Mouse (Mus musculus) fat pad, adult 2 months (tissue): Measurements from ENCODE around the gene Cldn7.
"Not testable (repeated sequence)": the region's sequence is repeated elsewhere in the genome, so short reads cannot be mapped to it uniquely, and the experiment has no call there.

Source experiments
- DNase-seq: peaks from one replicate; pipeline ENCODE4 v3.0.0-alpha.2; 2011; ENCODE audit warnings: low read depth, low spot score; ENCODE audit errors: extremely low read depth

The Cldn7 gene

GRCm38 (mm10) chr11:69964650-69965270 lies at the start of gene Cldn7:
Cldn7 (plus strand) TSS chr11:69964779.
- DNase-seq, result no peak

- DNase-seq, result no peak
These were observed 49.6 kb upstream of the Cldn7 start for GRCm38 (mm10) chr11:69914917-69915430.

GRCm38 (mm10) chr11:69915667-69916627 lies 48.6 kb upstream of the Cldn7 start:
- DNase-seq, result no peak

- DNase-seq, result not testable (repeated sequence)
These were observed 47.8 kb upstream of the Cldn7 start for GRCm38 (mm10) chr11:69916652-69917378.

- DNase-seq, result no peak
These were observed 47.1 kb upstream of the Cldn7 start for GRCm38 (mm10) chr11:69917379-69917948.

DNA sequence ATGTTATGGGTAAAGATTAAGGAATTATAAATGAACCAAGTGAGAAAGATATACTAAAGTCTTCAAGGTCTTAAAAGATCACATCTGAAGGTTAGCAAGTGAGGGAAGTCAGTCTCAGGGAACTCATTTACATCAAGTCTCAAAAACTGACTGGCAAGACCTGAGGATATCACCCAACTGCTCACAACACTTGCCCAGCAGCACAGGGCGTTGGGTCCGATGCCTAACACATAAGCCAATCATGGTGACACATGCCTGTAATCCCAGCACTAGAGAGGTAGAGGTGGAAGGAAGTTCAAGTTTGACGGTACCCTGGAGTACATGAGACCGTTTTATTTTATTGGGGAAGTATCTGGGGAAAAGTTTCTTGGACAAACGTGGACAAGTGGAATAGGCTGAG lies 46.5 kb upstream of the Cldn7 start:
- DNase-seq, result no peak

GRCm38 (mm10) chr11:69919053-69919452 lies 45.5 kb upstream of the Cldn7 start:
- no peak for DNase-seq

DNA sequence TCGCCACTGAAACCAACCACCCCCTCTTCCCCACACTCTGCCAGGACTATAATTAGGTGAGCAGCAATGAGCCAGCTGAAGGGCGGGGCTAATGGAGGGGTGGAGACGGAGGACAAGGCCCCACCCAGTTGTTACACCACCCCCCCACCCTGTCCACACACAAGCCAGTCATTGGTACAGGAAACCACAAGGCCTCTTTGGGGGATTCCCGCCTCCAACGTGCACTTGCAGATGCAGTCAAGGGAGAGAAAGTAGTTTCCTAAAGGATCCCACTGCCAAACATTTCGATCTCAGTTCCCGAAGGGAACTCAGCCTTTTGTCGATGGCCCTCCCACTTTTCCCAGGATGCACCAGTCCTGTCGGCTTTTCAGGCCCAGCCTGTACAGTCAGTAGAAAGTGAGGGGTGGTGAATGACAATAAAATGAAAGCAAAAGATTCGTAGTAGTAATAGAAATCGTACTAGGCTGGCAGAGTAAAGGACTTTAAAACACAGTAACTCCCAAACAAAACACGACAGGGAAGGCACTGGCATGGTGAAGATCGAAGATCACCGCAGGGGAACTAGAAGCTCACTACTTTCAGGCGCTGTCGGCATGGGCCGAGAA lies 44.8 kb upstream of the Cldn7 start:
- DNase-seq, result peak; percentile 74

GRCm38 (mm10) chr11:69920266-69921031 lies 44.1 kb upstream of the Cldn7 start:
- no peak for DNase-seq

- DNase-seq, result peak; percentile 99
These were observed 43.2 kb upstream of the Cldn7 start, which contains the start of gene Eif5a for GRCm38 (mm10) chr11:69921114-69922011. Eif5a (minus strand) TSS chr11:69921958.

GRCm38 (mm10) chr11:69922012-69922756 lies 42.4 kb upstream of the Cldn7 start:
- DNase-seq, result no peak

DNA sequence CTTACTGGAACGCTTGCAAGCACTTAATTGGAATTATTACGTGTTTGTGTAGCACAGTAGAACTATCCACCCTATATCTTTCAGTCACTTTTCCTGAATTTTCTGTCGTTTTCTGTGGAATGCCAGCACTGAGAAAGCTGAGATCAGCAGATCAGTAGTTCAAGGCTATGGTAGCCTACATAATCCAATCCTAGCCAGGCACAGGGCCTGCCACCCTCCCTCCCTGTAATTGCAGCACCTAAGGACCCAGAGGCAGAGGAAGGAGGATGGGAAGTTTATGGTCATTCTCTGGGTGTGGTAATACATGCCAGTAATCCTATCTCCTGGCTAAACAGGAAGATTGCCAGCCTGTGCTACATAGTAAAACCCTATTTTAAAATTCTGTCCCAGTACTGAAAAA lies 41.8 kb upstream of the Cldn7 start:
- no peak for DNase-seq

DNA sequence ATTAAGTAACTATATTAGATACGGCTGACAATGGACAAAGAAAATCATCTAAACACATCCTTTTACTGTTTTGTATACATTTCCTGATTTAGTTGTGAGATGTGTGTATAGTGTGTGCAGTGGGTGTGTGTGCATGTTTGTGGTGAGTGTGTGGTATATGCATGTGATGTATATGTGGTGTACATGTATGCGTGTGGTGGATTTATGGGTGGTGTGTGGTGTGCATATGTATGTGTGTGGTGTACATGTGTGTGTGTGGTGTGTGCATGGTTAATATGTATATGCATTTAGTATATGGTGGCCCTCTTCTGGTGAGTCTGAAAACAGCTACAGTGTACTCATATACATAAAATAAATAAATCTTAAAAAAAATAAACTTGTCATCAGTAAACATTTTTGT lies 37.1 kb upstream of the Cldn7 start:
- DNase-seq, result no peak

- DNase-seq, result no peak
These were observed 34.9 kb upstream of the Cldn7 start for GRCm38 (mm10) chr11:69929712-69930111.

DNA sequence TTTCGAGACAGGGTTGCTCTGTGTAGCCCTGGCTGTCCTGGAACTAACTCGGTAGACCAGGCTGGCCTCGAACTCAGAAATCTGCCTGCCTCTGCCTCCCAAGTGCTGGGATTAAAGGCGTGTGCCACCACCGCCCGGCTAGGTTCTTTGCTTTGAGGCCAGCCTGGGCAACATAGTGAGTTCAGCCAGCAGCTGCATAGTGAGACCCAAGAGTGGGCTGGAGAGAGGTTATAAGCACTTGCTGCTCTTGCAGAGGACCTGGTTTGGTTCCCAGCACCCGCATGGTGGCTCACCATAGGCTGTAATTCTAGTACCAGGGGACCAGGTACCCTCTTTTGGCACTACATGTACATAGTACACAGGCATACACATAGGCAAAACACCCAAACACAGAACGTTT lies 34.4 kb upstream of the Cldn7 start:
- not testable (repeated sequence) for DNase-seq

- DNase-seq, result no peak
These were observed 33.5 kb upstream of the Cldn7 start for GRCm38 (mm10) chr11:69930967-69931537.

- no peak for DNase-seq
These were observed 32.8 kb upstream of the Cldn7 start for GRCm38 (mm10) chr11:69931769-69932168.

- DNase-seq, result no peak
These were observed 32.3 kb upstream of the Cldn7 start for GRCm38 (mm10) chr11:69932254-69932653.
